Mouse (Mus musculus) ES-Bruce4 (cell line): ENCODE measurements around the gene Plpp6.

Experiments
- CTCF ChIP-seq: IDR thresholded peaks from one replicate; pipeline ENCODE4 v1.8.1; 2011; ENCODE audit warnings: low read depth, low read length
- EP300 ChIP-seq: IDR thresholded peaks from 2 replicates; pipeline ENCODE4 v1.6.1; 2011; ENCODE audit warnings: low read depth, low read length; ENCODE audit not compliant: insufficient read depth
- POLR2A ChIP-seq: IDR thresholded peaks from one replicate; pipeline ENCODE4 v1.8.1; 2011; ENCODE audit warnings: low read length; ENCODE audit not compliant: insufficient read depth

DNA sequence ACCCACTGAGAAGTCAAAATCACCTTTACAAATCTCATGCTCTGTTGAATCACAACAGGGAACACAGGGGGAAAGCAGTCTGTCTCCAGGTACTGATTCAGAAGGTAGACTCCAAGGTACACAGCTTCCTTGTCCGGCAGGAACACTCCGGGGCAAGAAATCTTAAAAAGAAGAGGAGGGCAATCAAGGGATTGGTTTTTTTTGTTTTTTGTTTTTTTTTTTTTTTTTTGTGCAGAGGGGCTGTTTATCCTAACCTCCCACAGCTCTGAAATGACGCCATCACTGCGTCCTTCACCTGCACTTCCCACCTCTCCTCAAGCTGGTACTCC, 276 bp upstream of the Plpp6 start:
- TF ChIP-seq CTCF (no peak), POLR2A (no peak), EP300 (no peak)
